Mouse (Mus musculus) lung, embryonic 15.5 days (tissue): ENCODE measurements at regions not wholly inside any gene's neighbourhood (a gene's known extent, or its start where the extent isn't known, plus 50 kb on each side); places are given as distances from the start of the nearest gene placed in this dataset.

Experiments
- ATAC-seq: fragments of 200-750 bp; cut with Nextera tagmentation; 2 replicates; pipeline ENCODE4 v1.8.0; 2017; ENCODE audit warnings: moderate number of reproducible peaks, borderline replicate concordance; ENCODE audit not compliant: low FRiP score, low TSS enrichment; ENCODE audit errors: extremely low read depth
- H3K27ac ChIP-seq: fragments of 300-500 bp; sonication (generic); 2 replicates; pipeline ENCODE4 v1.5.1; 2015; ENCODE audit warnings: moderate library complexity, mild to moderate bottlenecking, inconsistent platforms
- H3K27me3 ChIP-seq: fragments of 300-500 bp; sonication (generic); 2 replicates; pipeline ENCODE4 v1.6.1; 2015; ENCODE audit warnings: inconsistent platforms
- H3K36me3 ChIP-seq: fragments of 300-500 bp; sonication (generic); 2 replicates; pipeline ENCODE4 v1.6.1; 2015; ENCODE audit warnings: inconsistent platforms
- H3K4me1 ChIP-seq: fragments of 300-500 bp; sonication (generic); 2 replicates; pipeline ENCODE4 v1.6.1; 2015; ENCODE audit warnings: inconsistent platforms
- H3K4me2 ChIP-seq: fragments of 300-500 bp; sonication (generic); 2 replicates; pipeline ENCODE4 v1.6.1; 2015; ENCODE audit warnings: inconsistent platforms, mild to moderate bottlenecking, moderate library complexity
- H3K4me3 ChIP-seq: fragments of 300-500 bp; sonication (generic); 2 replicates; pipeline ENCODE4 v1.5.1; 2015; ENCODE audit warnings: mild to moderate bottlenecking, inconsistent platforms
- H3K9ac ChIP-seq: fragments of 300-500 bp; sonication (generic); 2 replicates; pipeline ENCODE4 v1.6.1; 2015; ENCODE audit warnings: inconsistent platforms
- H3K9me3 ChIP-seq: fragments of 300-500 bp; sonication (generic); 2 replicates; pipeline ENCODE4 v1.6.1; 2016; ENCODE audit warnings: inconsistent platforms
- WGBS: fragments of 180-500 bp; shearing (Covaris S2); methylation state at CpG from one replicate; pipeline ENCODE4 v1.1.7; 2015; 5-methylcytosine and 5-hydroxymethylcytosine counted together

GRCm38 (mm10) chr14:86437383-86437782 lies 703.7 kb downstream of the Diaph3 start:
- H3K9ac ChIP-seq, result no peak overlapping the region
- ATAC-seq, result no peak

GRCm38 (mm10) chr14:86435345-86435744 lies 705.7 kb downstream of the Diaph3 start:
- no peak for ATAC-seq
- no peak overlapping the region for H3K4me2 ChIP-seq
- no peak overlapping the region for H3K27ac ChIP-seq
- H3K4me1 ChIP-seq, result no peaks in the 10 kb centered on the region
- no peaks in the 10 kb centered on the region for H3K9me3 ChIP-seq
- 86% methylated on average over 2 of the region's 2 CpGs for WGBS
- no peak overlapping the region for H3K9ac ChIP-seq
- H3K27me3 ChIP-seq, result no peaks in the 10 kb centered on the region
- H3K4me3 ChIP-seq, result no peak overlapping the region
- H3K36me3 ChIP-seq, result no peaks in the 10 kb centered on the region

More at GRCm38 (mm10) chr14:86437383-86437782, 703.7 kb downstream of the Diaph3 start:
- no peak overlapping the region for H3K4me3 ChIP-seq
- 76% methylated on average over 3 of the region's 3 CpGs for WGBS
- no peaks in the 10 kb centered on the region for H3K4me1 ChIP-seq
- no peaks in the 10 kb centered on the region for H3K9me3 ChIP-seq
- H3K27me3 ChIP-seq, result no peaks in the 10 kb centered on the region
- no peaks in the 10 kb centered on the region for H3K36me3 ChIP-seq
- no peak overlapping the region for H3K4me2 ChIP-seq
- no peak overlapping the region for H3K27ac ChIP-seq

DNA sequence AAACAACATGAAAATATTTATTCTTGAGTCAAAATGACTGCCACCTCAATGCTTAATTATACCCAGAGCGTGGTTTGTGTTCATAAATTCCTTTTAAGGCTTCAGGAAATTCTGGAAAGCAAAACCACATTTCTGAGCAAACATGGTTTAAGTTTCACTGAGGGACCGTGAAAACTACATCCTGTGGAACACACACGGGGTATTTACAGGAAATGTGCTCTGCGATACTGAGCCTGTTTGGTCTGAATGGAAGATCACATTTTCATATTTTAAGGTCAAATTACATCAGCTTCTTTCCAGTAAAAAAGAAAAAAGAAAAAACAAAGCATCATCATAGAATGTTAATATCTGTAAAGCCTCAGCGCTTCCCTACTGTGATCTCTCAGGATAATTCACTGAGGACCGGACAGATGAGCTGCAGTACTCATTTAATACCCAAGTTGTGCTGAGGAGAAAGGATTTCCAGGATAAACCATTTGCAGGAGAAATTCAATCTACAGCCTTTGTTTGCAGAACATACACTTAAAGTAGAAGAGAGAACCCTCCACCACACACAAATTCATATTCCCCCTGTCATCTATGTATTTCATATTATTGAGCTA lies 709.7 kb downstream of the Diaph3 start:
- Histone ChIP-seq H3K36me3 (no peaks in the 10 kb centered on the region), H3K4me3 (no peak overlapping the region), H3K4me2 (no peak overlapping the region), H3K9me3 (no peaks in the 10 kb centered on the region), H3K9ac (no peak overlapping the region), H3K4me1 (no peaks in the 10 kb centered on the region), H3K27ac (no peak overlapping the region), H3K27me3 (no peaks in the 10 kb centered on the region)
- no peak for ATAC-seq
- WGBS, result 58% methylated on average over 6 of the region's 6 CpGs

GRCm38 (mm10) chr14:86421881-86422280 lies 719.2 kb downstream of the Diaph3 start:
- no peaks in the 10 kb centered on the region for H3K27me3 ChIP-seq
- no peak overlapping the region for H3K27ac ChIP-seq
- 68% methylated on average over 5 of the region's 5 CpGs for WGBS
- no peak overlapping the region for H3K9ac ChIP-seq
- H3K36me3 ChIP-seq, result no peaks in the 10 kb centered on the region
- H3K9me3 ChIP-seq, result no peaks in the 10 kb centered on the region
- H3K4me3 ChIP-seq, result no peak overlapping the region
- H3K4me2 ChIP-seq, result no peak overlapping the region
- ATAC-seq, result no peak
- H3K4me1 ChIP-seq, result no peaks in the 10 kb centered on the region

DNA sequence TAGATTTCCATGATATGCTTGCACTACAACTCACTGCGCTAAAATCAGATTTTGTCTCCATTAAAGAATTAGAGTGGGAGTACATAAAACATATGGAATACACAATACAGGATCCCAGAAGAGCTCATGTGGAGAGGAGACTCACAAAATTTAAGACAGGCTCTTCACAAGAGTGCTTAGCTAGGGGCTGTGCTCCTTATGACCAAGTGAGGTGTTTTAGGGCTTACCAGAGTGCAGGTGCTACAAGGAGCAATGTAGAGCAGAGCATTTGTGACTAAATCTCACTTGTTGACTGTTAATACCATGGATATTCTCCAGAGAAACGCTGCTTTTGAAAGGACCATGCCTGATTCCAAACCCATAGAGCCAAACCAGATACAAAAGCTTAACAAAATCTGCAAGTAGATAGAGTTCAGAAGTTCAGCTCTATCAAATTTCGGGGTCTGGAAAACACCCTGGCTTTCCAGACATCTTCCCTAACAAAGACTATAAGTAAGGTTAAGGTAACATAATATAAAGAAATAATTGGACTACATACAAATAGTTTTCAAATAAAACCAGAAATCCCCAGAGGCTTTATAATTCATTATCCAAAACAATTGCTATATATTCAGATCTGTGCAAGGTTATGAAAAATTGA lies 721.0 kb downstream of the Diaph3 start:
- H3K9ac ChIP-seq, result no peak overlapping the region
- 76% methylated on average over 3 of the region's 3 CpGs for WGBS
- no peak overlapping the region for H3K27ac ChIP-seq
- H3K27me3 ChIP-seq, result no peaks in the 10 kb centered on the region
- H3K4me2 ChIP-seq, result no peak overlapping the region
- no peaks in the 10 kb centered on the region for H3K36me3 ChIP-seq
- no peaks in the 10 kb centered on the region for H3K4me1 ChIP-seq
- H3K9me3 ChIP-seq, result no peaks in the 10 kb centered on the region
- no peak for ATAC-seq
- no peak overlapping the region for H3K4me3 ChIP-seq

GRCm38 (mm10) chr14:86396876-86397275 lies 744.2 kb downstream of the Diaph3 start:
- 87% methylated on average over 3 of the region's 3 CpGs for WGBS
- H3K36me3 ChIP-seq, result no peaks in the 10 kb centered on the region
- no peak overlapping the region for H3K4me2 ChIP-seq
- no peaks in the 10 kb centered on the region for H3K27me3 ChIP-seq
- H3K9me3 ChIP-seq, result no peaks in the 10 kb centered on the region
- no peak overlapping the region for H3K9ac ChIP-seq
- H3K27ac ChIP-seq, result no peak overlapping the region
- ATAC-seq, result no peak
- H3K4me3 ChIP-seq, result no peak overlapping the region
- H3K4me1 ChIP-seq, result no peaks in the 10 kb centered on the region

GRCm38 (mm10) chr14:86395951-86396361 lies 745.1 kb downstream of the Diaph3 start:
- 39% methylated on average over 9 of the region's 9 CpGs for WGBS
- Histone ChIP-seq H3K4me2 (no peak overlapping the region), H3K4me1 (no peaks in the 10 kb centered on the region), H3K36me3 (no peaks in the 10 kb centered on the region), H3K27me3 (no peaks in the 10 kb centered on the region), H3K27ac (no peak overlapping the region), H3K4me3 (no peak overlapping the region), H3K9me3 (no peaks in the 10 kb centered on the region), H3K9ac (no peak overlapping the region)
- ATAC-seq, result no peak

GRCm38 (mm10) chr14:86395531-86395930 lies 745.5 kb downstream of the Diaph3 start:
- no peak overlapping the region for H3K4me2 ChIP-seq
- H3K27ac ChIP-seq, result no peak overlapping the region
- 35% methylated on average over 10 of the region's 10 CpGs for WGBS
- H3K4me3 ChIP-seq, result no peak overlapping the region
- no peaks in the 10 kb centered on the region for H3K27me3 ChIP-seq
- no peak overlapping the region for H3K9ac ChIP-seq
- no peaks in the 10 kb centered on the region for H3K9me3 ChIP-seq
- no peaks in the 10 kb centered on the region for H3K36me3 ChIP-seq
- no peak for ATAC-seq
- H3K4me1 ChIP-seq, result no peaks in the 10 kb centered on the region

GRCm38 (mm10) chr14:86395068-86395467 lies 746.0 kb downstream of the Diaph3 start:
- Histone ChIP-seq H3K27me3 (no peaks in the 10 kb centered on the region), H3K4me1 (no peaks in the 10 kb centered on the region), H3K4me2 (no peak overlapping the region), H3K27ac (no peak overlapping the region), H3K36me3 (no peaks in the 10 kb centered on the region), H3K4me3 (no peak overlapping the region), H3K9me3 (no peaks in the 10 kb centered on the region), H3K9ac (no peak overlapping the region)
- no peak for ATAC-seq
- WGBS, result 65% methylated on average over 7 of the region's 7 CpGs

DNA sequence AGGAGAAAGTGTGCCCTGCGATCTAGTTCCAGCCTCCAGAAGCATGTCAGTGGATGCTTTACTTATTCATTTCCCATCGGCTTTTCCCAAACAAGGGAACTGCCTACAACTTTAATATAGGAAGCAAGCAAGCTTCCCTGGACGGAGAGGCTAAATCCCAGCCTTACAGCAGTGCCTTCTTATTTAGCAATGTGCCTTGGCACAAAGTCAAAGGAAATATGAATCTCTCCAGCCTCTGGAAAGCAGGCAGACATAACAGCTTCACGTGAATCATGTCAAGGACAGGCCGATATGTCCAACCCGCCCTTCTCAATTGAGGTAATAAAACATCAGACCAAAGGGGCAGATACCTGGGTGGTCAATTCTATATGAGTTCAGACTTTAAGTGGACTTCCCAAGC lies 755.9 kb downstream of the Diaph3 start:
- Histone ChIP-seq H3K36me3 (no peaks in the 10 kb centered on the region), H3K27ac (no peak overlapping the region), H3K27me3 (no peaks in the 10 kb centered on the region), H3K9ac (no peak overlapping the region), H3K4me1 (no peaks in the 10 kb centered on the region), H3K4me3 (no peak overlapping the region), H3K4me2 (no peak overlapping the region), H3K9me3 (no peaks in the 10 kb centered on the region)
- no peak for ATAC-seq
- 45% methylated on average over 6 of the region's 6 CpGs for WGBS

DNA sequence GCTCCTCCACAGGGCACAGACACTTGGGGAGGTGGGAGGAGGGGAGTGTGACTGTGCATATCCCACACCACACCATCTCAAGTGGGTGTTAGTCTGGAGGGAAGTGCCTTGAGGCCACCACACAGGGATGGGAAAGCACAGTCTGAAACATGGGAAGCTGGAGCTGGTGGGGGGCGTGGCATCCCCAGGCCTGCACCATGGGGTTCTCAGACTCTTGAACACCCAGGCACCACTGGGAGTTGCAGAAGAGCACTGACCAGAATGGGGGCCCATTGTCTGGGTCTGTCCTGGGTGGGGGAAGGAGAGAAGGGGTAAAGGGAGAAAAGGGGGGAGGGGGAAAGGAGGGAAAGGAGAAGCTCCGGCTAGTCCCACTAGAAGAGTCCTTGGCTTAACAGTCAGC lies 776.0 kb downstream of the Diaph3 start:
- no peak overlapping the region for H3K4me3 ChIP-seq
- no peaks in the 10 kb centered on the region for H3K27me3 ChIP-seq
- no peak overlapping the region for H3K4me2 ChIP-seq
- no peaks in the 10 kb centered on the region for H3K36me3 ChIP-seq
- no peak overlapping the region for H3K27ac ChIP-seq
- 87% methylated on average over 2 of the region's 2 CpGs for WGBS
- no peaks in the 10 kb centered on the region for H3K9me3 ChIP-seq
- no peaks in the 10 kb centered on the region for H3K4me1 ChIP-seq
- no peak overlapping the region for H3K9ac ChIP-seq
- ATAC-seq, result peak; percentile 49; the same call in 1 of the 2 replicates

DNA sequence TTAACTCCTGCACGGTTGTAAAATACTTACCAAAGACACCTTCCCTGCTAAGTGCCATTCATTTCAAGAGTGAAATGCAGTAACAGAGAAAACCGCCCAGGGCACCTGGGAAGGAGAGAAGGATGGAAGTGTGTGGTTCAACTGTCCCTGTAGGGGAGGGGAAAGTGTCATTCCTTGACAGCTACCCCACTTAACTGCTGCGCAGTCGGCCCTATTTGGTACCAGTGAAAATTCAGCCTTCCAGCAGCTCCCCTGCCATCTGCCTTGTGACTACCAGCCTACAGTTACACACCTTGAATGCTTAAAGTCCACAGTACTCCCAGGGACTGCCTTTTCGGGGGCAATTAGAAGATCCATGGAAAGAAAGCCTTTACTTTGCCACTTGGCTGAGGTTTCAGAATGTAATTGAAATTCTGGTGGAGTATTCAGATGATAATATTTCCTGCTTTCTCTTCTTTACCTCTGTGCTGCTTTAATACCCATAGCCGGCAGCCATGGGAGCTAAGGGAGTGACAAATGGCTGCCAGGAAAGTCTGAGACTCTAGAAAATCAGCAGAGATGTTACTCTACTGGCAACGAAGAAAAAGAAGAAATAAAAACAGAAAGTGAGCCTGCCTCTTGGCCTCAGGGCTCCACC lies 780.5 kb downstream of the Diaph3 start:
- Histone ChIP-seq H3K36me3 (no peaks in the 10 kb centered on the region), H3K4me3 (no peak overlapping the region), H3K9ac (no peak overlapping the region), H3K9me3 (no peaks in the 10 kb centered on the region), H3K27me3 (no peaks in the 10 kb centered on the region), H3K4me1 (no peaks in the 10 kb centered on the region), H3K4me2 (no peak overlapping the region), H3K27ac (no peak overlapping the region)
- ATAC-seq, result no peak
- 45% methylated on average over 7 of the region's 7 CpGs for WGBS
